Mouse (Mus musculus) left cerebral cortex, postnatal 4 days (tissue): ENCODE data around the gene Mul1. TPM values are rescaled to one million over a fixed set of nuclear protein-coding genes. Genes with fewer than 3 reads are reported as not detected.

Experiments used
- total RNA-seq, 2 experiments: library from RNA; stranded (reverse); gene quantifications; 2 replicates each; pipeline ENCODE4 v1.2.3; 2021

Mul1 gene
- total RNA-seq, 2 experiments from 2014 or later, result 35.4 to 35.8 TPM

Other genes starting within 250 kb of the Mul1 start
- 100 to 1,000 TPM; 197 to 205 TPM for gene Hp1bp3, start 218.4 kb upstream of the Mul1 start, total RNA-seq
- 10 to 100 TPM; 17.1 to 18.2 TPM for gene Sh2d5, start 184.3 kb upstream of the Mul1 start, total RNA-seq
- gene Kif17, start 184.2 kb upstream of the Mul1 start, total RNA-seq, result 1 to 10 TPM; 8.5 to 9.3 TPM
- 100 to 1,000 TPM; 108 to 115 TPM for gene Ddost, start 129.9 kb upstream of the Mul1 start, total RNA-seq
- 100 to 1,000 TPM; 120 to 126 TPM for gene Pink1, start 108.4 kb upstream of the Mul1 start, total RNA-seq
- under 1 TPM; 0.76 to 0.87 TPM for gene Cda, start 66.7 kb upstream of the Mul1 start, total RNA-seq
- gene Fam43b, start 38.1 kb upstream of the Mul1 start, total RNA-seq, result 10 to 100 TPM; 27.7 to 30.6 TPM
- gene Camk2n1, start 19.6 kb downstream of the Mul1 start, total RNA-seq, result 100 to 1,000 TPM; 106 to 110 TPM
- gene Vwa5b1, start 201.2 kb downstream of the Mul1 start, total RNA-seq, result 1 to 10 TPM; 1.3 to 2.4 TPM